Mouse (Mus musculus) left cerebral cortex, postnatal 25 days (tissue): ENCODE results near the gene Gm47996. TPM values are rescaled to one million over a fixed set of nuclear protein-coding genes. Genes with fewer than 3 reads are reported as not detected.
"Not testable (repeated sequence)": the region's sequence is repeated elsewhere in the genome, so short reads cannot be mapped to it uniquely, and the experiment has no call there.

ENCODE experiments used
- DNase-seq, 2 experiments: peaks; one replicate each; pipeline ENCODE4 v3.0.0; 2022; ENCODE audit warnings: low spot score in 2 of 2, mixed read lengths in 1 of 2
- intact Hi-C: fragments of 180-260 bp; cut with DNase I; formaldehyde crosslinking; loops from one replicate; pipeline ENCODE4 v1.15.1; 2025
- total RNA-seq, 2 experiments: library from RNA; stranded (reverse); gene quantifications; 2 replicates each; pipeline ENCODE4 v1.2.3; 2021

The Gm47996 gene
- total RNA-seq, 2 experiments from 2014 or later: not detected

DNA sequence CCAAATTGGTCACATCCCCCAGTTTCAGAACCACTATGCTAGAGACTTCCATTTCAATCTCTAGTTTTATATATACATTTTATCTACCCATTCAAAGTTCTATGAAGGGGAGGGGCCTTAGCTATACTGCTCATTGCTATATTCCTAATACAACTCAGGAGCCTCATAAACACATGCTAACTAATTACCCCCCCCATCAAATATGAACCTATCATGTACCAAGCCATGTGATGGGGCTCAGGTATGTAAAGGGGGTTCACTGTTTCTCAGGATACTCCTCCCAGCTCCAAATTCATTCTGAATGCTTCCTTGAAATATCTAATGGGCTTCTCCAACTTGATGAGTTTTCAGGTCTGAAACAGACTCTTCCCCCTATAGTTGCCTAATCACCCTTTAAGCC lies 9.3 kb upstream of the Gm47996 start:
- DNase-seq, intact Hi-C loops: not testable (repeated sequence)

GRCm38 (mm10) chr1:151202771-151203170 lies 7.2 kb upstream of the Gm47996 start:
- not testable (repeated sequence) for DNase-seq

DNA sequence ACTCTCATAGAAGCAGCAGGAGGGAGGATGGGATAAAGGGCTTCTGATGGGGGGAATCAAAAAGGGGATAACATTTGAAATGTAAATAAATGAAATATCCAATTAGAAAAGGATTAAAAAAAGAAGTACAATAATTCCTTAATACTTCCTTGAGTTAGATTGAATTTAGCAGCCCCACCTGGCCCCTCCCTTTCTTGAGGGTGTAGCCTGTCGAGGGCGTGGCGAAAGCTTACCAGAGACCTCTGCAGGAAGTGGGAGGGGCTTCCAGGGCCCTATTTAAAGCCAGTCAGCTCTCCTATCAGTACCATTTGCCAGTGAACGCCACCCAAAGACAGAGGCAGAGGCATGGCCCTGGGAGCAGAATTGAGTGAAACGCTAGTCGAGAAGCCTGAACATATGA lies 6.1 kb upstream of the Gm47996 start, which contains the start of gene 3110040M04Rik:
3110040M04Rik (plus strand) TSS at position 304 of the 400 bp plus-strand sequence.
- DNase-seq, intact Hi-C loops: not testable (repeated sequence)

More at GRCm38 (mm10) chr1:151202771-151203170, 7.2 kb upstream of the Gm47996 start:
- intact Hi-C loops: not testable (repeated sequence)

DNA sequence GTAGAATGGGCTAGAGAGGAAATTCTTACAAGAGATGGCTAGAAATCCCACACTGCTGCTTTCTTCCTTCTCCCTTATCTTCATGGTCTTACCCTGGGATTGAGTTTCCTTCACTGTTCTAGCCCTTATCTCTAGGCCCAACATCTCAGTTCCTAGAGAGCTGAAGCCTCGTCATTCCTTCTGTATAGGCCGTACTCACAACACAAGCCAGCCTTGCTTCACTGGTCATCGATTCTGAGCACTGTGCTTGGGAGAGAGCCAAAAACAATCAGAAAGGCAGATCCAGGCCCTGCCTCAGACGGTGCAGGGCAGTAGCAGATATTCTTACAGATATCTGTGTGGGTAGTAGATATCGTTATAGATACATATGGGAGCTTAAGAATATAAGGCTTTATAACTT lies 1.4 kb upstream of the Gm47996 start:
- DNase-seq, intact Hi-C loops: not testable (repeated sequence)

DNA sequence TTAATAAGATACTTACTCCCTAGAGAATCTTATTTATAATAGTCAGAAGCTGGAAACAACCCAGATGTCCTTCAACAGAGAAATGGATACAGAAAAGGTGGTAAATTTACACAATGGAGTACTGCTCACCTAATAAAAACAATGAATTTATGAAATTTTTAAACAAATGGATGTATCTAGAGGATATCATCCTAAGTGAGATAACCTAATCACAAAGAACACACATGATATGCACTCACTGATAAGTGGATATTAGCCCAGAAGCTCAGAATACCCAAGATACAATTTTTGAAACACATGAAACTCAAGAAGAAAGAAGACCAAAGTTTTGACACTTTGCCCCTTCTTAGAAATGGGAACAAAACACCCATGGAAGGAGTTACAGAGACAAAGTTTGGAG lies 987 bp upstream of the Gm47996 start:
- intact Hi-C loops, DNase-seq: not testable (repeated sequence)

DNA sequence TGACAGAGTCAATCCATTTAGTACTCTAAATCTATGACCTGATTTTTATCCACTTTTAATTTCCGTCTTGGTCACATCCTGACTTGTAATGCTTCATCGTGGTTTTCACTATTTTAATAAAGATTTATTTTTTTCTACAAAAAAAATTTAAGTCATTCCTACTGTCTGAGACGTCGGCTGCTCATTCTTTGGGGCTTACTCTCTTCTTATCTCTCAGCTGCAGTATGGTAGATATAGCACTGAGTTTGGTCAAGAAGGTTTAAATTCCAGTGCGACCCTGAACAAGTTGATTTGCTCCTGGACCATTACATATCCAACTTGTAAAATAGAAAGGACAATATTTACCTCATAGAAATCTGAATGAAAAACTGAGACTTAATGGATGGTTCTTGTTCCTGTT lies 1.7 kb downstream of the Gm47996 start:
- intact Hi-C loops, DNase-seq: not testable (repeated sequence)

DNA sequence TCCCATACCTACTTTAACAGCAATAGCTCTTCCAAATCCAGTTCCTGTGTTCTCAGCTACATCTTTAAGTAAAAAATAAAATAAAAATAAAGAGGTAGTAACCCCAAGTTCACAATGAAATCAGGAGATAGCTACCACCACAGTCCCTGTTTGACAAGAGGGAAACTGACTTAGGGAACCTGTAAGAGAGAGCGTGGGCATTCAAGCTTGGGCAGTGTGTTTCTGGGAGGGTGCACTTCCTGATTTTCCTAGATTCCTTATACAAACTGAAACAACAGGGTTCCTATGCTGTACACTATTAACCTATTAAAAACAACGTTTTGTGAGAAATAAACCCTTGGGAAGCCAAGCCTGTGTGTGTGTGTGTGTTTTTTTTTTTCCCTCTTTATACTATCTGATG lies 4.9 kb downstream of the Gm47996 start:
- no peak for DNase-seq
- intact Hi-C loops: no loop called here

GRCm38 (mm10) chr1:151215985-151216384 lies 6.1 kb downstream of the Gm47996 start:
- DNase-seq: no peak
- intact Hi-C loops: no loop called here

DNA sequence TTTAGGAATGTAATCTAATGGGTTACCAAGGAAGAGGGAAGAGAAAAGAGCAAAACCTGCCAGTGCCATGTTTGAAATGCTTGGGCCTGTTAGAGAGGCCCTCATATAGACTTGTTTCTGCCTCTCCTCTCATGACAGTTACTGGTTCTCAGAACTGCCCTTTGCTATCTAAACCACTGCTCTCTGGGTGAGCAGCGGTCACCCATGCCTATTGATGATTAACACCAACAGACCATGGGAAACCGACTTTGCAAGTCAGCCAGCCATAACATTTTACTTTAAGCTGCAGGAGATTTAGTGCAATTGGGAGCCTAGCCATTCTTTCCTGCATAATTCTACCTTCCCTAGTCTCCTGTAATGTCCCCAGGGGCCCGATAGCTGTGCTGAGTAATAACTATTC lies 6.5 kb downstream of the Gm47996 start:
- intact Hi-C loops: no loop called here
- DNase-seq: no peak

DNA sequence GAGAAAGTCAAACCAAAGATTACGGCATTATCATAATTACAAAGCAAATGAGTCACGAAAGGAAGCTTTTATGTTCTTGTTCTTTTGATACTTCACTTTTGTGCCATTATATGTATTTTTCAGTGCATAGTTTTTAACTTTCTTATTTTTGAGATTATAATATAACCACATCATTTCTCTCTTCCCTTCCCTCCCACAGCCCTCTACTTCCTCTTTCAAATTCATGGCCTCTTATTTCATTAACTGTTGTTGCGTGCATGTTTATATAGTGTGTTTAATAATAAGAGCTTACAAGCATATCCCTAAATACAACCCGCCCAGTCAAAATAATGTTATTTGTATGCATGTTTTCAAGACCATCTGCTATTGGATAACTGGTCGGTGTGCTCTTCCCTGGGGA lies 9.1 kb downstream of the Gm47996 start:
- DNase-seq: no peak
- intact Hi-C loops: no loop called here

GRCm38 (mm10) chr1:151220098-151220497 lies 10.2 kb downstream of the Gm47996 start:
- intact Hi-C loops: no loop called here
- DNase-seq: no peak

DNA sequence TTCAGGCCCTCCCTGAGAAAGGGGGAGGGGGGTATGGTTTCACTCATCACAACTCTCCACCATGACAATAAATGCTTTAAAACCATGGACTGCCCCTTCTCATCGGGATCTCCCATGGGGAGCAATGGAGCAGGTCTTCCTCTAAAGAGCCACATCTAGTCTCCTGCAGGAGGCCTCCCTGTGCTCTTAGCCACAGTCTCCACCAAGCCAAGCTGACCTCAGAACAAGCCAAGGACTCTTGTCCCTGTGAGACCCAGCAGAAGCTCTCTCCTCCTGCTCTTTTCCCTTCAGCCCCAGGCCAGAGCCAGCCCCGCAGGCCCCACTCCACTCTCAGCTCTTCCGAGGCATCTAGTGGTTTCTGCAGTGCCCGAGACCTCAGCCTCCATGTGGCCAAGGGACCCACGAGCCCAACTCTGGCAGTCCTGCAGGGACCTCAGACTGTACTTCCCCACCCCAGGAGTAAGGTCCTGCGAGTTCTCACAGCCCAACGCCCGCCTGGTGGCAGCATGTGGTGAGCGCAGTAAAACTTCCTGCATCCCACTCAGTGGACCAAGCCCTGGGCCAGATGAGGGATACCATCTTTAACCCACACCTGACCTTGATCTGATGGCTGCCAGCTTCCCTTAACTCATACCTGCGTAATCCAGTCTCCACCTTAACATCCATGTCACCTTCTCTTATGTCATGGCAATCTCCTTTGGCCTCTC lies 12.8 kb downstream of the Gm47996 start:
- DNase-seq: no peak
- intact Hi-C loops: no loop called here

DNA sequence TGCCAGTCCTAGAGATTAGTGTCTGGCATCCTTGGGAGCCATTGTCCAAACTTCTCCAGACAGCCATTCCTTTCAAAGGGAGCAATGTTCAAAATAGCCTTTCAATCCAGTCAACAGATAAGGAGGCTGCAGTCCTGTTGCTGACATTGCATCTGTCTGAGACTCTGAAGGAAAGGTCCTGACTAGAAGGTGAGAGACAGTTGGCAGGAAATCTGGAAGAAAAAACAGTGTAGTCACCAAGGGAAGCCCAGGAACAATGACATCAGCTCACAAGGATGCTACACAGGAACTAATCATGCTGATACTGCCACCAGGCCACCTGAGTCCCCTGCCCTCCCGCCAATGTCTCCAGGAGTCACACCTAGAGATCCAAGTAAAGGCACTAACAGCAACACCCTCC lies 13.4 kb downstream of the Gm47996 start:
- DNase-seq: no peak
- intact Hi-C loops: no loop called here

GRCm38 (mm10) chr1:151224536-151224935 lies 14.6 kb downstream of the Gm47996 start:
- DNase-seq: no peak
- intact Hi-C loops: no loop called here

- intact Hi-C loops: no loop called here
- no peak for DNase-seq
These were observed 17.6 kb downstream of the Gm47996 start for GRCm38 (mm10) chr1:151227506-151227905.

DNA sequence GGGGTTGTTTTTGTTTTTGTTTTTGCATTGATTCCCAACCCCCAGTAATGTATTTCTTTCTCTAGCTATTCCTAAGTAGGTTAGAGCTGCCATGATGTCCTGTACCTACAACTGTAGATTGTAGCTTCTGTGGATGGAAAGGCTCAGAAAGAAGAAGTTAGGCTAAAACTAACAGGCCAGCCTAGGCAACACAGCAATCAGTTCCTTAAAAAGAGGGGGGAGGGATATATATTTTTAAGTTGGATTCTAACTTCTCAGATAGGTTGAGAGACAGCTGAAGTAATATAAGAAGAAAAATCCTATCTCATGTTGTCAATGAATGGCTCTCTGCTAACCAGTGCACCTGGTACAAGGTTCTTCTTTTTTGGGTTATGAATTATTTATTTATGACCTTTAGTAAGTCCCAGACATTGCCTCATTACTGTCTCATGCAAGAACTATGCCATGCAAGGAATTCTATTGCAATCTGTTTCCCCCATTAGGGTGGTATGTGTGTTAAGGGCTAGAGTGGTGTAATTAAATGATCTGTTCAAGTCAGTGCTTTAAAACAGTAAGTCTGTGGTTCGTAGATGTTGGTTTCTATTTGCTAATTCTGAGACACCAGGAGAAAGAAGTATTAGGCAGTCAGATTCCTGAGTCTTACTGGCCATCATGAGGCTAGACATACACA lies 18.5 kb downstream of the Gm47996 start:
- intact Hi-C loops: no loop called here
- no peak for DNase-seq

DNA sequence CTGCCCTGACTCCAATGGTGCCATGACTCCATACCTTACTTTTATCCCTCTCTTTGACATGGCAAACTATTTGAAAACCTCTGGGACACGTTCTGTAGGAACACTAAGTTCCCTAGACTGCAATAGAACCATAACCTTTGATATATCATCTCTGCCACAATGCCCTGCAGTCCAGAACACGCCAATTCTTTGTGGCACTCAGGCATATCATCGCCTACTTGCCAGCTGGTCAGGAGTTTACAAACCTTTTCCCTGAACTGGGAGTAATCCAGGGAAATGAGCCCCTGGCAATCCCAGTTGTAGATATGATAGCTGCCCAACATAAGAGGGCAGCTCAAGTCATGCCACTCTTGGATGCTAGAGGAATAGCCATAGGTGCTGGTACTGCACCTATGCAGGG lies 22.4 kb downstream of the Gm47996 start:
- intact Hi-C loops: no loop called here

DNA sequence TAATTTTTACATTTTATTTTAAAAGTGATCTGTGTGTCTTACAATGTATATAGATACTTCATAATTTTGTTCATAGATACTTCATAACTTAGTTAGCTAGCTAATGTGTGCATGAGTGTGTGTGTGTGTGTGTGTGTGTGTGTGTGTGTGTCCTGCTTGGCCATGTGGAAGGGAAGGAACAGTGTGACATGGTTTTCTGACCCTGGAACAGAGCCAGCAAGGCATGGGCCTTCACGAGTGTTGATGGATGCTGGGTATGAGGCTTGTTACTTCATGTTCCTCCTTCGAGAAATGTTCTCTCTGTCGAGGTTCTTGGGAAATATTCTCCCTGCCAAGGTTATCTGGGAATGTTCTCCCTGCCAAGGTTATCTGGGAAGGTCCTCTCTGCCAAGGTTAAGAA lies 23.8 kb downstream of the Gm47996 start:
- intact Hi-C loops: no loop called here

More for the DNA sequence above, 22.4 kb downstream of the Gm47996 start:
- no peak for DNase-seq

DNA sequence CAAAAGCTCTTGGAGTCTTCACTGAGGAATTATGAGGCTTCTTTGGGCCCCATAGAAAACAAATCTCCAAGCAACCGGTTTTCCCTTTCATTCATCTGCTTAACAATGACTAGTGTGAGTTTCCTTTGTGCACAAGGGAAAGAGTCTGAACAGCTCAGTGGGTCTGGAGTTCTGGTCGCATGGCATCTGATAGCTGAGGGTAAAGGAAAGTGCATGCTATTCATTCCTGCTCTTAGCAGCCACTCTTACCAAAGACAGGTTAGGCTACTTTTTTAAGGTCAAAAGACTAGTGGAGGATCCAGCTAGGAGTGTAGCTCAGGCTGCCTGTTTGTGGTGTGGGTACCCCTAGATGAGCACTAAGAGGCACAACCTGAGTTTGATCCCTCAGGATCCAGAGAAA lies 25.6 kb downstream of the Gm47996 start:
- intact Hi-C loops: no loop called here

More for the DNA sequence above, 23.8 kb downstream of the Gm47996 start:
- no peak for DNase-seq

DNA sequence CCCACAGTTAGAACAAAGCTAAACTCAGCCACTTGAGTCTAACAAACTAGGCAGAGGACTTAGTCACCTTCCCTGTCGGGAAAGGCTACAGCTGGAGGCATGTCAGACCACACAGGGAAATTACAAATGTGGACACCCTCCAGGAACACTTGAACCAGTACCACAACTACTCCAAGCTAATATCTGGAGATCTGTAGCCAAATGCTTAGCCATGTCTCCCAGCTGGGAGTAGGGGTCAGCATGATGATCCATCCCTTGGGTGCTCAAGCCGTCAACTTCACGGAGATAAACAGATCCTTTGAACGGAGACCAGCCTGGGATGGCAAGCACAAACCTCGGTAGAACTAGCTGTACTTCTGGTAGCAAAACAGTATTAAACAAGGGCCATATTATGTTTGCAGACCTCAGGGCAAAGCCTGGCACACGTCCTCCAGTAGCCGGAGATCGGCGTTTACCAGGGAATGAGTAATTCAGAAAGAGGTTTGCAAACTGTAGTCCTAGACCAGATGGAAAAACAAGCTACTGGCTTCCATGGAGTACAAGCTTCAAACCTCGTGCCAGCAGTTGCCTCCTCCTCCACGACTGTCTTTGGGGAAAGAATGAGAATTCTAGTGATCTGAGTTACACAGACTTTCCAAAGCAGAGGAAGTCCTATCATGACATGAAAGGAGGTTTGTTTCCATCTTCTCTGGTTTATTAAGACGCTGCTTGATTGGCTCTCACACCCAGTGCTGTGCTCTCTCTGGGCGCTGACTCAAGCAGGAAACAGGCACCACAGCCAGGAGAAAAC lies 26.4 kb downstream of the Gm47996 start:
- peak; percentile 26 to 65 for DNase-seq
- intact Hi-C loops: no loop called here

More for the DNA sequence above, 25.6 kb downstream of the Gm47996 start:
- DNase-seq: no peak
